8 mouse cellular contexts compared by ENCODE assay signal in genomic region chr8:123117127-123117731, GRCm38 (mm10). TPM values are rescaled to one million over a fixed set of nuclear protein-coding genes. Genes with fewer than 3 reads are reported as not detected.
DNase-seq lines count a peak whose midpoint lies in the region; ATAC-seq and TF ChIP-seq lines count a peak whose summit lies in the region.

Gene Cpne7, plus strand, starts transcription at chr8:123117374.

- WGBS in forebrain, postnatal 0 days = 1% methylated on average over 39 of the region's 51 CpGs
- WGBS in limb, embryonic 11.5 days = 1% methylated on average over 49 of the region's 51 CpGs
- WGBS in neural tube, embryonic 15.5 days = under 1% methylated on average over 51 of the region's 51 CpGs

- TF ChIP-seq POLR2A in bone marrow macrophage, adult 2 months (IDR thresholded peaks at IDR 0.05; ENCODE audit: borderline replicate concordance, low read depth, low read length) = no peak

- 0 out of 2 replicates have a peak, but pooled peaks have one; percentile 3 for TF ChIP-seq CTCF in layer of hippocampus, adult 2 months (conservative IDR thresholded peaks at IDR 0.05)
- TF ChIP-seq CTCF in bone marrow macrophage, adult 2 months (IDR thresholded peaks at IDR 0.05; ENCODE audit: low read depth, low read length) = no peak
- no peak for TF ChIP-seq CTCF in forebrain, postnatal 0 days (IDR thresholded peaks at IDR 0.05; ENCODE audit: low read depth)

- H3K9ac ChIP-seq in forebrain, postnatal 0 days = peak within 1 kb of the TSS; percentile 55
- H3K9ac ChIP-seq in limb, embryonic 11.5 days (ENCODE audit: low read length) = peak within 1 kb of the TSS; percentile 37; the same call in 1 of the 2 replicates
- peak within 1 kb of the TSS; percentile 51 for H3K9ac ChIP-seq in neural tube, embryonic 15.5 days (replicated peaks)

- peak in 1 of 2 experiments; percentile 11 for DNase-seq in layer of hippocampus, adult 2 months (ENCODE audit: low spot score in 2 of 2)
- DNase-seq in layer of hippocampus, adult 9-11 months = no peak
- no peak for DNase-seq in forebrain, postnatal 0 days
- no peak for DNase-seq in limb, embryonic 11.5 days (ENCODE audit: low spot score)
- DNase-seq in ovary, adult 18-20 months (ENCODE audit: low spot score) = no peak
- no peak for DNase-seq in cerebellum, adult 9-11 months

- peak within 1 kb of the TSS; percentile 83 for H3K27ac ChIP-seq in layer of hippocampus, adult 2 months
- no peak within 1 kb of the TSS for H3K27ac ChIP-seq in bone marrow macrophage, adult 2 months (ENCODE audit: insufficient read depth, low read depth, low read length)
- H3K27ac ChIP-seq in forebrain, postnatal 0 days (ENCODE audit: low read depth, low read length) = no peak within 1 kb of the TSS
- no peak within 1 kb of the TSS for H3K27ac ChIP-seq in limb, embryonic 11.5 days (replicated peaks; ENCODE audit: low read depth, low read length)
- H3K27ac ChIP-seq in neural tube, embryonic 15.5 days (replicated peaks) = no peak within 1 kb of the TSS

- peaks cover 37% of the 10 kb centered on the region for H3K27me3 ChIP-seq in forebrain, postnatal 0 days (ENCODE audit: insufficient read depth, low read length)
- H3K27me3 ChIP-seq in limb, embryonic 11.5 days (ENCODE audit: control insufficient read depth, insufficient read depth, low read length) = peaks cover 40% of the 10 kb centered on the region
- peaks cover 52% of the 10 kb centered on the region for H3K27me3 ChIP-seq in neural tube, embryonic 15.5 days (replicated peaks)

- H3K4me2 ChIP-seq in forebrain, postnatal 0 days (ENCODE audit: low read depth) = peak within 1 kb of the TSS; percentile 75
- H3K4me2 ChIP-seq in limb, embryonic 11.5 days (ENCODE audit: low read depth, severe bottlenecking) = peak within 1 kb of the TSS; percentile 83
- peak within 1 kb of the TSS; percentile 89 for H3K4me2 ChIP-seq in neural tube, embryonic 15.5 days

- peak; percentile 63 for ATAC-seq in forebrain, postnatal 0 days
- 0 out of 2 replicates have a peak, but pooled peaks have one; percentile 51 for ATAC-seq in limb, embryonic 11.5 days (ENCODE audit: insufficient number of reproducible peaks, low FRiP score, low TSS enrichment, low read depth)
- peak; percentile 28; the same call in 1 of the 2 replicates for ATAC-seq in neural tube, embryonic 15.5 days (ENCODE audit: low FRiP score)

- H3K4me1 ChIP-seq in bone marrow macrophage, adult 2 months (ENCODE audit: control insufficient read depth, insufficient read depth, low read length) = no peaks in the 10 kb centered on the region; the same call in 1 of the 2 replicates
- H3K4me1 ChIP-seq in forebrain, postnatal 0 days (ENCODE audit: insufficient read depth) = 0 out of 2 replicates have a peak, but pooled peaks cover 4% of the 10 kb centered on the region
- peaks cover 12% of the 10 kb centered on the region for H3K4me1 ChIP-seq in limb, embryonic 11.5 days (ENCODE audit: control insufficient read depth, insufficient read depth, low read length)
- peaks cover 18% of the 10 kb centered on the region for H3K4me1 ChIP-seq in neural tube, embryonic 15.5 days

- no peaks in the 10 kb centered on the region for H3K36me3 ChIP-seq in forebrain, postnatal 0 days (ENCODE audit: insufficient read depth)
- H3K36me3 ChIP-seq in limb, embryonic 11.5 days (ENCODE audit: control insufficient read depth, insufficient read depth, low read length) = no peaks in the 10 kb centered on the region
- H3K36me3 ChIP-seq in neural tube, embryonic 15.5 days = no peaks in the 10 kb centered on the region

- H3K4me3 ChIP-seq in layer of hippocampus, adult 2 months = peak within 1 kb of the TSS; percentile 71
- H3K4me3 ChIP-seq in bone marrow macrophage, adult 2 months (ENCODE audit: insufficient read depth, low read length) = peak within 1 kb of the TSS; percentile 36
- H3K4me3 ChIP-seq in forebrain, postnatal 0 days (ENCODE audit: low read depth, low read length) = peak within 1 kb of the TSS; percentile 49
- H3K4me3 ChIP-seq in limb, embryonic 11.5 days (ENCODE audit: low read depth, low read length) = peak within 1 kb of the TSS; percentile 43
- H3K4me3 ChIP-seq in neural tube, embryonic 15.5 days (replicated peaks) = peak within 1 kb of the TSS; percentile 47

- H3K9me3 ChIP-seq in forebrain, postnatal 0 days (ENCODE audit: low read length) = no peaks in the 10 kb centered on the region
- no peaks in the 10 kb centered on the region for H3K9me3 ChIP-seq in limb, embryonic 11.5 days (ENCODE audit: control insufficient read depth, low read length)
- H3K9me3 ChIP-seq in neural tube, embryonic 15.5 days (replicated peaks) = no peaks in the 10 kb centered on the region

RNA-seq across cellular contexts. Expression of gene Cpne7, which starts in this region (rescaled TPM):
- 100 to 1,000 TPM; 257 to 313 TPM for total RNA-seq in layer of hippocampus, adult 2 months (2021)
- not detected in 2 replicates for polyA plus RNA-seq in bone marrow macrophage, adult 2 months (2012; ENCODE audit: insufficient read depth, insufficient read length, missing spikeins)
- total RNA-seq in forebrain, postnatal 0 days (2014; rRNA removed) = 30.2 and 32.6 TPM in 2 replicates
- polyA plus RNA-seq in forebrain, postnatal 0 days (2015; fragmentation: Nextera tagmentation; extraction: Ambion mirVana) = 13.5 and 25.0 TPM in 2 replicates
- polyA plus RNA-seq in limb, embryonic 11.5 days (2014; fragmentation: Nextera tagmentation; extraction: Ambion mirVana) = 0.57 and 0.82 TPM in 2 replicates
- 3.7 and 4.7 TPM in 2 replicates for polyA plus RNA-seq in neural tube, embryonic 15.5 days (2015; fragmentation: Nextera tagmentation; extraction: Ambion mirVana)

Comparison
In these comparisons a context has a peak if more than half of its experiments do, and no peak if none do; other contexts are left out.
1. Peak in ATAC-seq, H3K4me3 ChIP-seq, H3K9ac ChIP-seq and H3K4me2 ChIP-seq in limb, embryonic 11.5 days; RNA of the gene not detected or under 1 TPM.